Mouse (Mus musculus) common myeloid progenitor, adult 5-6 weeks (primary cell): ENCODE data around the gene Ackr2. TPM values are rescaled to one million over a fixed set of nuclear protein-coding genes. Genes with fewer than 3 reads are reported as not detected.
A peak's percentile ranks its signal among the peaks of the same experiment; 100 is the strongest.

Experiments used
- ATAC-seq: replicated peaks from 2 replicates; pipeline ENCODE4 v1.8.0; 2016; ENCODE audit warnings: low read depth, mild to moderate bottlenecking, moderate TSS enrichment, inconsistent platforms; ENCODE audit not compliant: poor library complexity, severe bottlenecking
- total RNA-seq: library from RNA; stranded (forward); fragments of 200-1000, 187-1606 nt; gene quantifications from 2 replicates; pipeline ENCODE4 v1.2.3, GENCODE M21; 2017

Gene Ackr2
- not detected in 2 replicates for total RNA-seq

DNA sequence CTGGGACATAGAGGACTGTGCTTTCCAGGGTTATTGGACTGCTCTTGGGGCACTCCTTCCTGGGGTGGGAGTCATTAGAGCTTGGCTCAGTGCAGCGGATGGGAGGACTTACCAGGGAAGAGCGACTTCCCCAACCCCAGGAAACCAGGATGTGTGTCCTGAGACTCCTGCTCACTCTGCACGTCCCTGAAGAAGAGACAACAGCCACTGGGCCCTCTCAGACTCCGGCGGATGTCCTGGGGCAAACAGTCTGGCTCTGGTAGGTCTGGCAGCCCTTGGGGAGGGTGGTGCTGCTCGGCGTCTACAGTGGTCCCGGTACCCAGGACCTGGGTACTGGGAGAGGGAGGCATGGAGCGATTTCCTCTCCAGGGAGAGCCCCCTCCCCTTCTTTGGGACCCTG lies at the start of gene Ackr2:
TSS of gene Ackr2 (plus strand) at position 111 of the 400 bp plus-strand sequence.
- no peak for ATAC-seq

DNA sequence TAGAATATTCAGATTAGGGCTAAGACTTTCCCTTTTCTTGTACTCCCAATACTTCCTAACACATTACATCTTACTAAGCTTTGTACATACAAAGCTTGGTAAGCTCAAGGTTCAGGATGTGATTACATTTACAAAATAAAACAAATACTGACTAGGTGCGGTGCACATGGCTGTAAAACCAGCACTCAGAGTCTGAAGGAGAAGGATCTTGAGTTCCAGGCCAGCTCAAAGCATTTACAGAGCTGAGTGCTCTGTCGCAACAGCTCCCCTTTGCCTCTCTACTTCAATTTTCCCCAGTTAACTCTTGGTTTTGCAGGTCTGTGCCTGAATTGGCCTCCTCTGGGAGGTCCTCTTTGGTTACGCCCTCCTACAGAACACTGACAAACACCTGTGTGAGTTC lies 43.9 kb upstream of the Ackr2 start:
- no peak for ATAC-seq

DNA sequence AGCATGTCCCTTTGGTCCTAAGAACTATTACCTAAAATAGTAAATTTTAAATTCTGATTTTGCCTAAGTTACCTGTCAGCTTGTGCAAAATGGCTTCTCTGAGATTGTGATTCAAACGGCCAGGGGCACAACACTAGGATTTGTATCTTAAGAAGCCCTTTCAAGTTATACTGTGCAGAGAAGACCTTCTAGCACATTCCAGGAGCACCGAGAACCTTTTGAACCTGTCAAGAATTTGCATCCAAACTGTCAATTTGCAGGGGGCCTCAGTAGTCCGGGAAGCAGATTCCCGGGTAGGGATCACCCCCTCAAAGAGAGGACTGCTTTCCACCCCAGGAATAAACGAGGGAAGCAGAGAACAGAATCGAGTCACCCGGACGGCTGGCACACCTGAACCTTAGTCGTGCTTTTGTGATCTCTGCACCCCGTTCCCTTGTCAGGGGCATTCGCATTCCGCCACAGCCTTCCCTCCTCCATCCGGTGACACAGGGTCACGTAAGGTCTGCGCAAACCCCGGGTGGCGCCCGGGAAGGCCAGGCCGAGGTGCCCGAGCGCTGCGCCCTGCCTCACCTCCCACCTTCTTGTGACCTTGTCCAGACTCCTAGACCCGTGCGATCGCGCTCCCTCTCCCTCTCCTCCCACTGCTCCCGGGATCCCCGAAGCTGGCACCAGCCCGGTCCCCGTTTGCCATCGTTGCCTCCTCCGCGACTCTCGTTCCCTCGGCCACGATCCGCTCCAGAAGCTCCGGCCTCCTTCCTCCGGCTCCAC lies 41.3 kb upstream of the Ackr2 start:
- peak; percentile 23 for ATAC-seq

DNA sequence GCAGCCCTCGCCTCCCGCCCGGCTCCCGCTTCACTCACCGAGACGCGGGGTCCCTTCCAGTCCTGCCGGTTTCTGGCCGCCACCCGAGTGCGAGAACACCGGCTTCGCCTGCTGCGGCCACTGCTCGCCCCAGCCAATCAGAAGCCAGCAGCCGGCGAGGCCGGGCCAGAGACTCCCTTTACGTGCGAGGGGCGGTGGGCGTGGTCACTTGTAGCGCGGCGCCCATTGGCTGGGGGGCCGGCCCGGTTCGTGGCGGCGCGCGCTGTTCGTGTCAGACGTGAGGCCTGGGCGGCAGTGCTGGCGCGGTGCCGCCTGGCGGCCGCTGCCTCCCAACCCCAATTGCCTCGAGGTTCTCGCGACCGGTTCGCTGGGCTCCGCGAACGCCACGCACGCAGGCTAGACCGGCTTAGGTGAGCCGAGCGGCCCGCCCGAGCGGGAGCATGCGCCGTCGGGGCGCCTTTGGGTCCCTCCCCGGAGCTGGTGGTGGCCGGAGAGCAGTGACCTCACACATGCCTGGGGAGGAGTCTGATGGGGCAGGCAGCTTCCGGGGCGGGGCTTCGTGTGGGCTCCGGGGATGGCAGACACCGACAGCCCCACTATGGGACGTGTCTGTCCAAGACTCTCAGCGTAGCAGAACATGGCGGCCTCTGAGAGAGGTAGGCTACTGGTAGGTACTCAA lies 40.5 kb upstream of the Ackr2 start:
- ATAC-seq = peak; percentile 94

DNA sequence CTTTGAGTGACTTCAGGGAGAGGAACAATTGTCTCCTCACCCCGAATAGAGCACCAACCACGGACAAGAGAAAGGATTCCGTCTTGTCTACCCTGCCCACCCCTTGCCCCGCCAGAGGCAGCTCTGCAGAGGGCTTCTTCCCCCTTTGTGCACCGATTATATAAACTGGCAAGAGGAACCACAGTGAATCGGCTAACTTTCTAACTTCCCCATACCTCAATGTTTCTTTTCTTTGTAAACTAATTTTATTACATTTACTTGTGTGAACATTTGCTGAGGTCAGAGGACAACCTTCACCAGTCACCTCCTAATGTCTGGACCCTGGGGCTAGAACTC lies 40.0 kb upstream of the Ackr2 start, which contains the start of gene Higd1a:
TSS of gene Higd1a (minus strand) at position 210 of the 336 bp plus-strand sequence.
- ATAC-seq = peak; percentile 48

DNA sequence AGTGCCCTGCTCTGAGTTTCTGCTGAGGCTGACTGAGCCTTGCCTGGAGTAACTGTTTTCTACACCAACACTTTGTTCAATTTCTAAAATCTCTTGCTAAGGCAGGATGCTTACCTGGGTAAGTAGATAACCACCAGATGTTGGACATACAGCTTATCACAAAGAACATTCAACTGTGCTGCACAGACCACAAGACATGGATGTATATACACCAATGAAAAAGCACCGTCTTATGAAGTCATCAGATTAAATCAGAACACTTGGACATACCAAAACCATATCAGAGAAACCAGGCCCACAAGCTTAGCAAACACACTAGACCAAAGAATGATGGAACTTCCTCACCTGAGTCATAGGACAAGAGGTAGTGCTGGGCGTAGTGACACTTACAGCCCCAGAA lies 38.8 kb upstream of the Ackr2 start:
- no peak for ATAC-seq

DNA sequence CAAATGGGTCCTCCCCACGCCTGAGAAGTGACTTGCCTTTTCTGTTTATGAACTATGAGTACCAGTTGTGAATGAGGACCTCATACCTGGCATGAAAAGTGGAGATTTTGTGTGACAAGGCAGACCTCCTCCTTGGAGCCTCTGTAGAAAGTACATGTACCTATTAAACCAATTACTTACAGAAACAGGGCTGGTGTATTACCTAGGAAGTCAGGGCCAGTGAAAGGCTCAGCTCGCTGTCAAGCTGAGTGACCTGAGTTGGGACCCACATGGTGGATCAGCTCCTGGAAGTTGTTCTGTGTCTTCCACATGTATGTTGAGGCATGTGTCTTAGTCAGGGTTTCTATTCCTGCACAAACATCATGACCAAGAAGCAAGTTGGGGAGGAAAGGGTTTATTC lies 37.2 kb upstream of the Ackr2 start:
- no peak for ATAC-seq

DNA sequence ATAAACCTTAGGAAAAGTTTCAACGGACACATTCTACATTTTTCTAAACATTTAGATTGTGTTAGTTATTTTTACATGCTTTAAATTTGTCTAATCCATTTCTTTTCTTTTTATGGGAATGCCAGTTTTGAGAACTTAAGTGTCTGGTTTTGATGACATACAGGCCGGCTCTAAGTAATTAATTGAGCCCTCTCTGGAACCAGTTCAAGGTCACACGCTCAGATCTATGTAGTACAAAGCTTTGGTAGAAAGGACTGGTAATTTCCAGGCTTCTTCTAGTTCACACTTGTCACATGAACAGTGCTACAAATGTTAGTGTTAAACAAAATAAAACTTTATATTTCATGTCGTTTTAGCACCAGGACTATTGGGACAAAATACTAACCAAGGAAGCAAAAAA lies 33.3 kb upstream of the Ackr2 start:
- no peak for ATAC-seq

DNA sequence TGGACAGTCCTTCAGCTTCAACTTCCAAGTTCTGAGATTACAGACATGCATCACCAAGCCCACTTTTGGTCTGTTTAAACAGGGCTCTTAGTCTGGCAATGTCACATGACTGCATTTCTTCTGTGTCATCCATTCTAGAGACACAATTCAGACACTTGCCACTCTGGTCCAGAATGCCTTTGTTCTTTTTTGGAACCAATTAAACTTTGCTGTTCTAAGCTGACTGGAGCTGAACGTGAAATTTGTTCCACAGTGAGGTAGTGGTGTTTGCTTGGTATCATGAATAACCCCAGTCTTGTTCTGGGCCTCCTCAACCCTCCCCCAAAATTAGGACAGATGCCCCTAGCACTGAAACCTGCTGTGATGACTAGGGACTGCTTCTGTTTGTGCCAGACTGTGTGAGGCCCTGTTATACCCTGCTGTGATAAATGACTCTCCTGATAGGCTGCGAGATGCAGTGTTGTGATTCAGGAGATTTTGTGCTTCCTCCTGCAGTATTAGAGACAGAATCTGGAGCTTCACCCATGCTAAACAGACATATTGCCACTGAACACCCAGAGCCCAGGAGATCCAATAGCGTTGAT lies 32.6 kb upstream of the Ackr2 start:
- no peak for ATAC-seq

DNA sequence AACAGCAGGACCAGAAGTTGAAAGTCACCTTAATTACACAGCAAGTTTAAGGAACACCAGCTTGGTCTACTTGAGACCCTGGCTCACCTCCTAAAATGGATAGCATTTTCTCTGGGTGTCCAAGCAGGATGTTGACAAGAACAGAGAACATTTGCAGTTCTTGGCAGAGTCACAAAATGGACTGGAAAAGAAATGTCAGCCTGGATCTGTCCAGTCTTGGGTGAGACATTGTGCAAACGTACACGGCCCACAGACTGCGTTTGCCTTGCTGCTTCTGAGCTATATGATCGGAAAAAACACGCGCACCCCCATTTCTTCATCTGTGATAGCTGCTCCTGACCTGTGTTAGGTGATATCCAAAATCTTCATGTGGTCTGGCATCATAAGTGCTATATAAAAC lies 30.5 kb upstream of the Ackr2 start:
- no peak for ATAC-seq

DNA sequence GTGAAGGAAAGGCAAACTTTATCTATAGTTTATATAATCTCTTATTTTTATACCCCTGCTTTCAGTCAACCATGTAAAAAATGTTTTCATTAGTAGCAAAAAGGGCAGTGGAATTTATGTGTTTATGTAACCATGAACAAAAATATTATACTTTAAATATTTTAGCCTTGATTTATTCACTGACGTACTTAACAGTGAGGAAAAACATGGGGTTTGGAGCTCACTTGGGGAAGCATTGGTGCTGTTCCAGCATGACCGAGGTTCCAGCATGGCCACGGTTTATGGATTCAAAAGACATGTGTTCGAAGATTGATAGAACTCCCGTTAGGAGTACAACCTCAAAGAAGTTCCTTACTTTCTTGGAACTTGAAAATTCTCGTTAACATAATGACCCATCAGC lies 29.9 kb upstream of the Ackr2 start:
- ATAC-seq = no peak

DNA sequence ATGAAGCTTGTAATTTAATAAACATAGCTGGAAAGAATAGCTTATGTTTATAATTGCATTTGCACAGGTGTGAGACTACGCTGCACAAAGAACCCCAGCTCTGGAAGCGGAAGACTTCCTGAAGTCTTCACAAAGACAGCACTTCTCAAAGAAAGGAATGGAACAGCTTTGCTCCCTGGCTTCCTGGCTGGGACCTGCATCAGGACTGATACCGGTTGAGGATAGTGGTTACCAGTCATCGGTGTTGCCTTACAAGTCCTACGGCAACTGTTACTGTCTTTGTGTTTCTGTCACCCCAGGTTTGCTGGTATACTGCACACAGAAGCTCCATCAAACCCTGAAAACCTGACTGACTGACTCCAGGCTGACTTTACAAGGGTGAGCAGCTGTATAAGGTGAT lies 28.7 kb upstream of the Ackr2 start:
- no peak for ATAC-seq

DNA sequence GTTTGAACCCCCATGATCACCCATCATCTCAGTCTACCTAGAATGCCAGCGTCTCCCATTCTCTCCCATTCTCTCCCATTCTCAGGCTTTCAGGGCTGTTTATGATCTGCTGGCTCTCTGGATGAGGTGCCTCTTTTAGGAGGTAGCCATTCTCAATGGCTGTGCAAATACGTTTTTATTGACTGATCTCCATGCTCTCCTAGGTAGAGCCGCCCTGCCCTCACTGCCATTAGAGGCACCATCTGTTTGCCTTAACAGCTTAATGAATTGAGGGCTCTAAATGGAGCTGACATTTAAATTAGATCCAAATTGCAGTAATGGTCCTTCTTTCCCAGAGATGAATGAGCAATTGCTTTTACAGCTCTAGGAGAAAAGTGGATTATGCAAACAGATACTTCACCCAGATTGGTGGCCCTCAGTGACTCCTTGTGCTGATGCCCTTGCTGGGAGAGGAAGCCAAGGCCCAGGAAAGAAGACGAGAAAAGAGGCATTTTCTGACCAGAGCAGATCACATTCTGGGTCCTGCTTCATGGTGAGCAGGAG lies 28.1 kb upstream of the Ackr2 start:
- no peak for ATAC-seq

DNA sequence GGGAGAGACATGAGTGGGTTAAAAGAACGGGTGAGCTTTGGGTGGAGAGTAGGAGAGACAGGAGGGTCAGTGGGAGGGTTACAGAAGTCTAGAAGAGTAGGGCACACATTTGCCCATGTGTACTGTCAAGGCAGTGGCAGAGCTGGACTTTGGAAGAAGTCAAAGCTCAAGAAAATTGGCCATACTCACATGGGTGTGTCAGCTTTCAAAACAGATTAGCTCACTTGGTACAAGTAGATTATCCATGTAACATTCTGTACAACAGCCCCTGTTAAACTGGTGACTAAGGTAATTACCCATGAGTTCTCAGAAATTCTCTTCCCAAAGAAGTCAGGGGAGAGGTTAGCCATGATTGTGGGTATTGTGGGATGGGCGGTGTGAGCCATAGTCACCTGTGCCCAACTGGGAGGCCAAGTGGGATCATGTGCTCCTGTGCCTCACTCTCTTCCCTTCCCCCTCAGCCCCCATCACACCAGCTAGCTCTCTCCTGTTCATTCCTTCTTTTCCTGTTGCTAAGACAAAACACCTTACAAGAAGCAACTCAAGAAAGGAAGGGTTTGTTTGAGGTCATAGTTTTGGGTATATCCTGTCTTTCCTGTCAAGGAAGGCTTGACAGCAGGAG lies 26.0 kb upstream of the Ackr2 start:
- ATAC-seq = no peak

DNA sequence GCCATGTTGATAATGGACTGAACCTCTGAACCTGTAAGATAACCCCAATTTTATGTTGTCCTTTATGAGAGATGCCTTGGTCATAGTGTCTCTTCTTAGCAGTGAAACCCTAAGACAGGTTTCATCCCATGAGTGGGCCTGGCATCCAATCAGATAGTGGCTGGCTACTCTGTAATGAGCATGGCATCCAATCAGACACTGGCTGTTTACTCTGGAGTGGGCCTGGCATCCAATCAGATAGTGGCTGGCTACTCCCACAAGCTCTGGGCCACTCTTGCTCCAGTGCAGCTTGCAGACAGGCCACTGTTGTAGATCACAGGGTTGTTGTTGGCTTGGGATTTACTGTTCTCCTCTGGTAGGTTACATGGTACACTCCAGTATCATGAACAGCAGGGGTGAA lies 24.6 kb upstream of the Ackr2 start:
- no peak for ATAC-seq

DNA sequence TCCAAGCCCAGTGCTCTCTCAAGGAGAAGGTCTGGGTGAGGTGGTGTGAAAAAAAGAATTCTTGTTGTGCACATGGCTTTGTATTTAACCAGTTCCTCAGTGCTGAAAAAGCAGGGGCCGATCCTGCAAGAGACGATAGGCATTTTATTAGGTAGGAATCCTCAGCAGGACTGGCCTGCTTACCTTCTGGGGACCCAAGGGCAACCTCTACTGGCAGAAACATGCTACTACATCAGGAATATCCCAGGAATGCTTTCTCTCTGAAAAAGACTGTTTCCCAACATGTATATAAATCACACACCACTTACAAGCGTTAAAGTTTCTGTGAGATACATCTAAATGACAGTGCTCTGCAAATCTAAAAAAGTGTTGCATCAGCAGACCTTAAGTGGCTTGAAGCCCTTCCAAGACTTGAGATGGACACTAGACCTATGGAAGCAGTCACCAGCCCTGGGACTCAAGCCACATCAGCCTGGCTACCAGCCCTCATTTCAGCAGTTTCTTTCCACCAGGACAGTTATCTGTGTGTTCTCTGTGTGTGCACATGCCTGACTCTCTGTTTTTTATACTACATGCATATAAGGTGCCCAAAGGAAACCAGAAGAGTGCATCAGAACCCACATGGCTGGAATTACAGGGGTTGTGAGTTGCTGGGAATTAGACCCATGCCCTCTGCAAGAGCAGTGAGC lies 21.0 kb upstream of the Ackr2 start:
- no peak for ATAC-seq

DNA sequence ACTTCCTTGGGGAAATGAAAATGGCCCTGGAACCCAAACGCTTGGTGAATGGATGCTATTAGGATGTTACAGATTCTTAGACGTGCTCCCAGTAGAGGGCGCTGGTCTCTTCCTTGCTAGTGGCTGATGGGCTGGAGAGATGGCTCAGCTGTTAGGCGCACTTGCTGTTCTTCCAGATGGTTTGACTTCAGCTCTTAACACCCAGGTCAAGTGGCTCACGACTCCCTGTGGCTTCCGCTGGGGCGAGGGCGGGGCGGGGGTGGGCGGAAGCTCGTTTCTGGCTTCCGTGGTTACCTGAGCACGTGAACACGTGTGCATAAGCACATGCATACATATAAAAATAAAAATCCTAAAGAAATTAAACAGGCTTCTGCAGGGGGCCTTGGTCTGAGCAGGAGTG lies 17.3 kb upstream of the Ackr2 start:
- peak; percentile 66 for ATAC-seq

DNA sequence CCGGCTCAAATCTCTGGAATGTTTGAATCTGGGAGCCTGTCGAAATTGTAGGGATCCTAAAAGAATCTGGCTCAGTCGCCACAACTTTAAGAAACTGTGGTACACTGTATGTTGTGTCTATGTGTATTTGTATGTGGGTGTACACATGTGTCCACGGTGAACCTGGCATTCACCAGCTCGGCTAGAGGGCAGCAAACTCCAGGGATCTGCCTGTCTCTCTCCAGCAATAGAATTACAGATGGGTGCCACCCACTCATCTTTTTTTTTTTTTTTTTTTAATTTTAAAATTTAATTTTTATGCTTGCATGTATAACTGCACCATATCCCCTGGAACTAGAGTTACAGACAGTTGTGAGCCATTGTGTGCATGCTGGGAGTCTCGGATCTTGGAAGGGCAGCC lies 16.9 kb upstream of the Ackr2 start:
- ATAC-seq = peak; percentile 40; the same call in 1 of the 2 replicates

DNA sequence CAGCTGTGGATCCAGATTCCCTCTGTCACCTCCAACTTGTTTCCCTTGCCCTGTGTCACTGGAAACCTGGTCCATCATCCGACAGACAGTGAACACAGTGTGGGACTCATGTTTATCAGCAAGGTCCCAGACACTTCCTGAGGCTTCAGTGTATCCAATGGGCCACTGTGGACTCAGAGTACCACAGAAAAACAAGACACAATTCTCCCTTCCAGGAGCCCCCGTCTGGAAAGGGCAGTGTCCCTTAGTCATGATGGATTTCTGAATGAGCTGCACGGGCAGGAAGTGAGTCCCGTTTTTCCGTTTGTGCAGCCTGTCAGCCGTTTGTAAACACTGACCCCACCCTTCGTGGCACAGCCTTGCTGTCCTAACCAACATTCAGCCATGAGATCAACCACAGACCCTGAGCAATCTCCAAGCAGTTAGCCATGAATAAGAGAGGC lies 16.1 kb upstream of the Ackr2 start:
- ATAC-seq = peak; percentile 82

DNA sequence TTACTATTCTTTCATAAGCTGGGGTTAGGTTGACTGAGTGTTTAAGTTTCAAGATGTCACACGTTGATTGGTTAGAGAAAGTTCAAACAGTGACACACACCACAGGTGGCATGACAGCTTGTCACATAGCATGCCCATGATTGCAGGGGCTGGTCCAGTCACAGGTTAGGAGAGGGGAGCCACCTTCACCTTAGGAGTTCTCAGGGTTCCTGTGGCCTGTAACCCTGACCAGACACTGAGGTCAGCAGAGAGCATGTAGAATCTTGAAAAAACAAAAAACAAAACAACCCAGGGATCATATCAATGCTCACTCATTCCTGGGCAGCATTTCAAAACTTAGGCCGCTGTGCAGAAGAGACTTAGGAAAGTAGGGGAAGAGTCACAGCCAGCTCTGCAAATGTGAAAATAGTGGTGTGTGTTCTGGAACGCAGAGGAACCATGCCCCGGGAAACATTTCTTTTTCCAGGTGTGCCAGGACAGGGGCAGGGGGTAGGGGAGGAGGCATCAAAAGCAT lies 8.2 kb upstream of the Ackr2 start:
- ATAC-seq = no peak
